Mouse (Mus musculus) CH12.LX (cell line): ENCODE results near the gene Pln.

Source experiments
- BHLHE40 ChIP-seq: IDR thresholded peaks from 2 replicates; pipeline ENCODE4 v1.6.1; 2011; ENCODE audit warnings: mild to moderate bottlenecking, low read depth, low read length, improper control_type of control experiment
- CHD1 ChIP-seq: IDR thresholded peaks from 2 replicates; pipeline ENCODE4 v1.6.1; 2012; ENCODE audit warnings: low read depth, low read length, improper control_type of control experiment, inconsistent platforms
- EP300 ChIP-seq: IDR thresholded peaks from 2 replicates; pipeline ENCODE4 v1.6.1; 2011; ENCODE audit warnings: low read length, improper control_type of control experiment
- ETS1 ChIP-seq: conservative IDR thresholded peaks from 2 replicates; pipeline ENCODE4 v1.6.1; 2012; ENCODE audit warnings: low read depth, mild to moderate bottlenecking, inconsistent platforms, low read length, improper control_type of control experiment, moderate library complexity
- NELFE ChIP-seq: IDR thresholded peaks from 2 replicates; pipeline ENCODE4 v1.6.1; 2011; ENCODE audit warnings: low read depth, low read length, improper control_type of control experiment
- NRF1 ChIP-seq: IDR thresholded peaks from 2 replicates; pipeline ENCODE4 v1.6.1; 2014; ENCODE audit warnings: low read depth, mild to moderate bottlenecking, inconsistent platforms, low read length, improper control_type of control experiment, moderate library complexity
- POLR2A ChIP-seq: IDR thresholded peaks from 2 replicates; pipeline ENCODE4 v1.6.1; 2011; ENCODE audit warnings: low read depth, mild to moderate bottlenecking, improper control_type of control experiment, low read length
- ZKSCAN1 ChIP-seq: IDR thresholded peaks from 2 replicates; pipeline ENCODE4 v1.6.1; 2012; ENCODE audit warnings: low read depth, inconsistent platforms, low read length, improper control_type of control experiment, borderline replicate concordance

GRCm38 (mm10) chr10:53377096-53377495 is 39.6 kb downstream of the Pln start:
- TF ChIP-seq EP300 (no peak), ZKSCAN1 (no peak), NELFE (no peak), BHLHE40 (no peak), CHD1 (no peak), POLR2A (no peak), ETS1 (no peak), NRF1 (no peak)
